Mouse (Mus musculus) testis, adult 2 months (tissue): ENCODE results near the gene Rpl26.
"Not testable (repeated sequence)": the region's sequence is repeated elsewhere in the genome, so short reads cannot be mapped to it uniquely, and the experiment has no call there.

ENCODE experiments used
- CTCF ChIP-seq: fragments of 200-500 bp; IDR thresholded peaks from 2 replicates; pipeline ENCODE4 v1.5.1; 2012; ENCODE audit warnings: low read depth, mild to moderate bottlenecking, inconsistent platforms, low read length, moderate library complexity; ENCODE audit not compliant: control insufficient read depth, insufficient read depth, insufficient replicate concordance
- POLR2A ChIP-seq: fragments of 200-500 bp; IDR thresholded peaks from 2 replicates; pipeline ENCODE4 v1.6.1; 2012; ENCODE audit warnings: low read depth, mild to moderate bottlenecking, inconsistent platforms, low read length, moderate library complexity; ENCODE audit not compliant: control insufficient read depth

GRCm38 (mm10) chr11:68936951-68937350 lies 35.6 kb downstream of the Rpl26 start:
- TF ChIP-seq POLR2A, CTCF: not testable (repeated sequence)
